In the genomic region with DNA sequence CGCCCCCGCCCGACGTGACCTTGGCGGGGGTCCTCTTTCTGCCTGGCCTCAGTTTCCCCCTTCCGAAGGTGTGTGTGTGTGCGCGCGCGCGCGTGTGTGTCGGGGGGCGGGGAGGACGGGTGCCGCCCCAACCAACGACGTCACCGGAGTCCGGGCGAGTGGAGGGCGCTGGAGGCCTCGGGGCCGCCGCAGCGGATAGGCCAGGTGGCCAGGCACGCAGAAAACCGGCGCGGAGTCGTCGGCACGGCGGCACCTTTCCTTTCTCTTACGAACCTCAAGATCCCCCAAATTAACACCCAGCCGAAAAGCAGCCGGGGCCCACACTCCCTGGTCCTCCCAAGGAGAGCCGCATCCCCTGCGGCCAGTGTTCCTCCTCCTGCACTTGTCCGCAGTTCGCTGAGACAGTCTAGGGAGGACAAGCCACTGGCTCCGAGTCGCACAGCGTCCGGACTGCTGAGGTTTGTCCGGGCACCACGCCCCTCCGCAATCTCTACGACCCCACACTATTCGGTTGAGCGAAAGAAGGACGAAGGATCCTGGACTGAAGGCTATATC, we compare ENCODE assay signal across 7 mouse cellular contexts.
DNase-seq lines count a peak whose midpoint lies in the region; ATAC-seq lines count a peak whose summit lies in the region.

No protein-coding gene starts in this region.

- peak; percentile 53 for ATAC-seq in forebrain, embryonic 15.5 days (replicated peaks)
- ATAC-seq in hindbrain, embryonic 12.5 days (ENCODE audit: low FRiP score) = peak; percentile 69
- ATAC-seq in limb, embryonic 12.5 days (ENCODE audit: insufficient number of reproducible peaks, insufficient read depth, low FRiP score, low TSS enrichment, low read depth) = peak; percentile 48
- ATAC-seq in stomach, embryonic 14.5 days (ENCODE audit: insufficient number of reproducible peaks, insufficient read depth, low FRiP score, low read depth) = peak; percentile 53

- DNase-seq in R1 (ENCODE audit: low read depth, low spot score) = peak; percentile 50
- DNase-seq in cerebellum, adult 11-12 months = peak; percentile 77
- DNase-seq in midbrain, embryonic 10.5 days (ENCODE audit: low spot score) = peak; percentile 68

- H3K9me3 ChIP-seq in forebrain, embryonic 15.5 days = no peaks in the 10 kb centered on the region
- H3K9me3 ChIP-seq in hindbrain, embryonic 12.5 days (replicated peaks) = no peaks in the 10 kb centered on the region
- H3K9me3 ChIP-seq in limb, embryonic 12.5 days = no peaks in the 10 kb centered on the region
- H3K9me3 ChIP-seq in midbrain, embryonic 10.5 days (replicated peaks) = no peaks in the 10 kb centered on the region
- H3K9me3 ChIP-seq in stomach, embryonic 14.5 days (ENCODE audit: control insufficient read depth, low read depth, low read length) = no peaks in the 10 kb centered on the region

- peak overlapping the region; percentile 69 for H3K9ac ChIP-seq in forebrain, embryonic 15.5 days (replicated peaks)
- H3K9ac ChIP-seq in hindbrain, embryonic 12.5 days = peak overlapping the region; percentile 83
- peak overlapping the region; percentile 78 for H3K9ac ChIP-seq in limb, embryonic 12.5 days (replicated peaks)
- H3K9ac ChIP-seq in stomach, embryonic 14.5 days (replicated peaks; ENCODE audit: low read depth, low read length) = peak overlapping the region; percentile 29

- H3K4me2 ChIP-seq in forebrain, embryonic 15.5 days (replicated peaks) = peak overlapping the region; percentile 83
- H3K4me2 ChIP-seq in hindbrain, embryonic 12.5 days (replicated peaks) = peak overlapping the region; percentile 96
- peak overlapping the region; percentile 89 for H3K4me2 ChIP-seq in limb, embryonic 12.5 days
- peak overlapping the region; percentile 88 for H3K4me2 ChIP-seq in stomach, embryonic 14.5 days (replicated peaks; ENCODE audit: low read depth, low read length)

- H3K27me3 ChIP-seq in forebrain, embryonic 15.5 days = no peaks in the 10 kb centered on the region
- H3K27me3 ChIP-seq in hindbrain, embryonic 12.5 days = no peaks in the 10 kb centered on the region
- peaks cover 18% of the 10 kb centered on the region; the same call in 1 of the 2 replicates for H3K27me3 ChIP-seq in limb, embryonic 12.5 days
- peaks cover 22% of the 10 kb centered on the region for H3K27me3 ChIP-seq in midbrain, embryonic 10.5 days (ENCODE audit: low read depth, poor library complexity, severe bottlenecking)
- H3K27me3 ChIP-seq in stomach, embryonic 14.5 days (ENCODE audit: control insufficient read depth, insufficient read depth, low read length) = no peaks in the 10 kb centered on the region

- H3K36me3 ChIP-seq in forebrain, embryonic 15.5 days = no peaks in the 10 kb centered on the region
- H3K36me3 ChIP-seq in hindbrain, embryonic 12.5 days = no peaks in the 10 kb centered on the region
- no peaks in the 10 kb centered on the region for H3K36me3 ChIP-seq in limb, embryonic 12.5 days
- H3K36me3 ChIP-seq in midbrain, embryonic 10.5 days = no peaks in the 10 kb centered on the region
- H3K36me3 ChIP-seq in stomach, embryonic 14.5 days (ENCODE audit: control insufficient read depth, insufficient read depth, low read length) = no peaks in the 10 kb centered on the region

- peaks cover 25% of the 10 kb centered on the region for H3K4me1 ChIP-seq in forebrain, embryonic 15.5 days
- H3K4me1 ChIP-seq in hindbrain, embryonic 12.5 days = peaks cover 16% of the 10 kb centered on the region
- H3K4me1 ChIP-seq in limb, embryonic 12.5 days (replicated peaks) = peaks cover 19% of the 10 kb centered on the region
- H3K4me1 ChIP-seq in midbrain, embryonic 10.5 days = peaks cover 47% of the 10 kb centered on the region
- peaks cover 13% of the 10 kb centered on the region; the same call in 1 of the 2 replicates for H3K4me1 ChIP-seq in stomach, embryonic 14.5 days (ENCODE audit: control insufficient read depth, insufficient read depth, low read length)

- H3K27ac ChIP-seq in forebrain, embryonic 15.5 days (replicated peaks) = peak overlapping the region; percentile 12; the same call in 1 of the 2 replicates
- peak overlapping the region; percentile 67 for H3K27ac ChIP-seq in hindbrain, embryonic 12.5 days
- no peak overlapping the region for H3K27ac ChIP-seq in limb, embryonic 12.5 days
- H3K27ac ChIP-seq in midbrain, embryonic 10.5 days (replicated peaks) = peak overlapping the region; percentile 86
- no peak overlapping the region for H3K27ac ChIP-seq in stomach, embryonic 14.5 days (ENCODE audit: low read length)

- 0% methylated on average over 52 of the region's 52 CpGs for WGBS in forebrain, embryonic 15.5 days
- WGBS in hindbrain, embryonic 12.5 days = 1% methylated on average over 43 of the region's 52 CpGs
- WGBS in limb, embryonic 12.5 days = under 1% methylated on average over 52 of the region's 52 CpGs
- under 1% methylated on average over 52 of the region's 52 CpGs for WGBS in midbrain, embryonic 10.5 days
- WGBS in stomach, embryonic 14.5 days = under 1% methylated on average over 50 of the region's 52 CpGs

- H3K4me3 ChIP-seq in forebrain, embryonic 15.5 days = peak overlapping the region; percentile 58
- peak overlapping the region; percentile 79 for H3K4me3 ChIP-seq in hindbrain, embryonic 12.5 days
- H3K4me3 ChIP-seq in limb, embryonic 12.5 days (replicated peaks) = peak overlapping the region; percentile 85
- peak overlapping the region; percentile 83 for H3K4me3 ChIP-seq in midbrain, embryonic 10.5 days
- H3K4me3 ChIP-seq in stomach, embryonic 14.5 days (ENCODE audit: low read depth, low read length) = peak overlapping the region; percentile 58

Comparison
In these comparisons a context has a peak if more than half of its experiments do, and no peak if none do; other contexts are left out.
1. H3K27ac ChIP-seq: peak in forebrain, embryonic 15.5 days (single experiment), hindbrain, embryonic 12.5 days (single experiment) and midbrain, embryonic 10.5 days (single experiment); none in limb, embryonic 12.5 days (single experiment) and stomach, embryonic 14.5 days (single experiment).
2. H3K9ac ChIP-seq: peak in every context shown above with its lines; median percentile 83 in hindbrain, embryonic 12.5 days; 78 in limb, embryonic 12.5 days; 69 in forebrain, embryonic 15.5 days; 29 in stomach, embryonic 14.5 days.
3. Peak in every context shown above with its lines, with median percentiles within 50 percentile points of each other: DNase-seq, ATAC-seq, H3K4me2 ChIP-seq and H3K4me3 ChIP-seq.